Mouse (Mus musculus): ENCODE results near the gene Wrap53.
A peak's percentile ranks its signal among the peaks of the same experiment; 100 is the strongest.

Gene Wrap53

GRCm38 (mm10) chr11:69600098-69600497, 20.0 kb upstream of the Wrap53 start:
- DNase-seq: peak; percentile 79

GRCm38 (mm10) chr11:69599436-69599835, 19.4 kb upstream of the Wrap53 start:
- DNase-seq: peak; percentile 48

- no peak for DNase-seq
Observed at GRCm38 (mm10) chr11:69594853-69595252, 14.8 kb upstream of the Wrap53 start.

GRCm38 (mm10) chr11:69592799-69593198, 12.7 kb upstream of the Wrap53 start:
- no peak for DNase-seq

- DNase-seq: no peak
Observed at GRCm38 (mm10) chr11:69591899-69592637, 12.0 kb upstream of the Wrap53 start.

- no peak for DNase-seq
Observed at GRCm38 (mm10) chr11:69591424-69591823, 11.4 kb upstream of the Wrap53 start.

- peak; percentile 67 for DNase-seq
Observed at GRCm38 (mm10) chr11:69590622-69591021, 10.6 kb upstream of the Wrap53 start.

GRCm38 (mm10) chr11:69589207-69589834, 9.3 kb upstream of the Wrap53 start:
- peak; percentile 64 for DNase-seq

- DNase-seq: peak; percentile 84
Observed at GRCm38 (mm10) chr11:69585718-69586325, 5.8 kb upstream of the Wrap53 start.

GRCm38 (mm10) chr11:69584937-69585336, 4.9 kb upstream of the Wrap53 start:
- DNase-seq: peak; percentile 77

- DNase-seq: no peak
Observed at GRCm38 (mm10) chr11:69584008-69584407, 4.0 kb upstream of the Wrap53 start.

GRCm38 (mm10) chr11:69582230-69582805, 2.3 kb upstream of the Wrap53 start:
- DNase-seq: no peak

- DNase-seq: peak; percentile 40
Observed at GRCm38 (mm10) chr11:69581814-69582213, 1.8 kb upstream of the Wrap53 start.

GRCm38 (mm10) chr11:69581147-69581688, 1.2 kb upstream of the Wrap53 start:
- DNase-seq: peak; percentile 95

GRCm38 (mm10) chr11:69580572-69581146, 604 bp upstream of the Wrap53 start:
- no peak for DNase-seq

- DNase-seq: peak; percentile 95
Observed at GRCm38 (mm10) chr11:69579128-69580017, 682 bp downstream of the Wrap53 start.

GRCm38 (mm10) chr11:69578301-69578700, 1.8 kb downstream of the Wrap53 start:
- no peak for DNase-seq

GRCm38 (mm10) chr11:69576307-69576706, 3.7 kb downstream of the Wrap53 start:
- DNase-seq: no peak

- DNase-seq: no peak
Observed at GRCm38 (mm10) chr11:69575220-69575619, 4.8 kb downstream of the Wrap53 start.

- no peak for DNase-seq
Observed at GRCm38 (mm10) chr11:69565131-69565530, 14.9 kb downstream of the Wrap53 start.

GRCm38 (mm10) chr11:69564391-69564790, 15.7 kb downstream of the Wrap53 start:
- DNase-seq: no peak

- DNase-seq: no peak
Observed at GRCm38 (mm10) chr11:69563373-69563772, 16.7 kb downstream of the Wrap53 start.
